Mouse (Mus musculus) fibroblast of lung, adult 2 months (primary cell): ENCODE measurements around the gene Fam122a.

Experiments
- DNase-seq: peaks from one replicate; pipeline ENCODE4 v3.0.0-alpha.2; 2011; ENCODE audit warnings: low read depth

The Fam122a gene

DNA sequence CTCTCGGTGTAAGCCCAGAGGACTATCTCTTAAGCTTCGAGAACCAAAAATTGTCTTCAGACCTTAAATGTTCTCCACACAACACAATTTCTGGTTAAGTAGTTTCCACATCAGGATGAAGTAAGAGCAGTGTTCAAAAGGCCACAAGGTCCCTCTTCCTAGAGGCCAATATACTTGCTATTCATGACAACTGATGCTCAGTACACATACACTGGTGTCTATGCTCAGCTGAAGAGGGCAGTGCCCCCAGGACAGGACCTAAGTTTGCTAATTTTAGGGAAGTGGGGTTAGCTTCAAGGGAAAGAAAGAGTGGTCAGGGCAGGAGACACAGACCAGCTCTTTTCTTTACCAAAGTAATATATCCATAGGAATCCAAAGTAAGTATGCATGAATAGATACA lies 45.8 kb downstream of the Fam122a start:
- no peak for DNase-seq

DNA sequence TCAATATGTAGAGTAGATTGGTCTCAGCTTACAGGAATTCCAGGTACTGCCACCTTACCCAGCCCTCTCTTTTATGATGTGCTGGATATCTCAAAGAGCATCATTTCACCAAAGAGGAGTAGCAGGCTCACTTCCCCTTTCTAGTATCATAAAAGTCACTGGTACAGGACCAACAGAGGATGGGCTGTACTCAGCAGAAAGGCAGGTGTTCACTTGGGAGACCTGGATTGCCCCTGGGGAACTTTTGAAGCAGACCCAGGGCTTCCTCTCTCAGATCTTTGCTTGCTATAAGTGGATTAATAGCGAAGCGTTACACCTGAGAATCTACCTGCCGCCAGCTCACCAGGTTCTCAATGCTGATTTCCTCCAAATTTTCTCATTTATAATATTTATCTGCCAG lies 49.1 kb downstream of the Fam122a start:
- no peak for DNase-seq

GRCm38 (mm10) chr19:24427258-24427657 lies 49.9 kb downstream of the Fam122a start:
- DNase-seq: no peak

DNA sequence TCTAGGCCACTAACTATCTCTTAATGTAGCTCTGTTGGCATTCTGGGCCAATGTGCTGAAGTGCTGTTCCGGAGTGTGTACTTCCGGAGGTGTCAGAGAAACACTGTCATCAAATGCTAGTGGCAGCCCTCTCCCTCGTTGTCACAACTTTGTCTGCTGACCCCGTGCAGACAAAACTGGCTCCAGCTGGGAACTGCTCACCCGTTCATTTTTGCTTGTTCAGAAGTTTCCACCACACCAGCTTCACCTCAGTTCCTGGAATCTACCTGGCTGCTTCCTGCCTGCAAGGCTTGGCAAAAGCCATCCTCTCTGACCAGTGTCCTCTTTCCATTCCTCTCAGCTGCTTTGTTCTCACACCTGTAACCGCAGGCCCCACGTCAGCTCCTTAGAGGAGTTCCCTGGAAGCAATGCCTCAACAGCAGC lies 50.4 kb downstream of the Fam122a start:
- DNase-seq: no peak
